Mouse (Mus musculus) lung, postnatal 0 days (tissue): ENCODE measurements at regions not wholly inside any gene's neighbourhood (a gene's known extent, or its start where the extent isn't known, plus 50 kb on each side); places are given as distances from the start of the nearest gene placed in this dataset.
A peak's percentile ranks its signal among the peaks of the same experiment; 100 is the strongest.

Source experiments
- ATAC-seq: fragments of 200-750 bp; cut with Nextera tagmentation; 2 replicates; pipeline ENCODE4 v1.8.0; 2017; ENCODE audit warnings: moderate library complexity
- DNase-seq: peaks from one replicate; pipeline ENCODE4 v3.0.0-alpha.2; 2016; ENCODE audit warnings: low spot score
- H3K27ac ChIP-seq: fragments of 300-500 bp; sonication (generic); 2 replicates; pipeline ENCODE4 v1.5.1; 2014; ENCODE audit warnings: antibody characterized with exemption, mild to moderate bottlenecking, low read length, mixed read lengths
- H3K27me3 ChIP-seq: fragments of 300-500 bp; sonication (generic); replicated peaks from 2 replicates; pipeline ENCODE4 v1.6.1; 2014; ENCODE audit warnings: low read length, mixed read lengths; ENCODE audit not compliant: insufficient read depth
- H3K36me3 ChIP-seq: fragments of 300-500 bp; sonication (generic); 2 replicates; pipeline ENCODE4 v1.6.1; 2014; ENCODE audit warnings: low read length, mixed read lengths; ENCODE audit not compliant: insufficient read depth
- H3K4me1 ChIP-seq: fragments of 300-500 bp; sonication (generic); 2 replicates; pipeline ENCODE4 v1.6.1; 2014; ENCODE audit warnings: antibody characterized with exemption, low read depth, low read length, mixed read lengths; ENCODE audit not compliant: insufficient read depth
- H3K4me2 ChIP-seq: fragments of 300-500 bp; sonication (generic); replicated peaks from 2 replicates; pipeline ENCODE4 v1.6.1; 2014; ENCODE audit warnings: low read depth, mild to moderate bottlenecking, low read length, moderate library complexity, mixed read lengths
- H3K4me3 ChIP-seq: fragments of 300-500 bp; sonication (generic); 2 replicates; pipeline ENCODE4 v1.5.1; 2014; ENCODE audit warnings: low read depth, low read length
- H3K9ac ChIP-seq: fragments of 300-500 bp; sonication (generic); replicated peaks from 2 replicates; pipeline ENCODE4 v1.6.1; 2014; ENCODE audit warnings: low read depth, mild to moderate bottlenecking
- H3K9me3 ChIP-seq: fragments of 300-500 bp; sonication (generic); 2 replicates; pipeline ENCODE4 v1.6.1; 2016; ENCODE audit warnings: low read length, mixed read lengths
- CTCF ChIP-seq: IDR thresholded peaks from 2 replicates; pipeline ENCODE4 v1.5.1; 2016; ENCODE audit warnings: antibody characterized with exemption, mild to moderate bottlenecking
- EP300 ChIP-seq: IDR thresholded peaks from 2 replicates; pipeline ENCODE4 v1.6.1; 2016; ENCODE audit warnings: antibody characterized with exemption, mild to moderate bottlenecking, control low read depth
- WGBS: fragments of 180-500 bp; shearing (Covaris S2); extraction: QIAGEN DNeasy Blood & Tissue Kit; methylation state at CpG from one replicate; pipeline ENCODE4 v1.1.7; 2014; 5-methylcytosine and 5-hydroxymethylcytosine counted together

DNA sequence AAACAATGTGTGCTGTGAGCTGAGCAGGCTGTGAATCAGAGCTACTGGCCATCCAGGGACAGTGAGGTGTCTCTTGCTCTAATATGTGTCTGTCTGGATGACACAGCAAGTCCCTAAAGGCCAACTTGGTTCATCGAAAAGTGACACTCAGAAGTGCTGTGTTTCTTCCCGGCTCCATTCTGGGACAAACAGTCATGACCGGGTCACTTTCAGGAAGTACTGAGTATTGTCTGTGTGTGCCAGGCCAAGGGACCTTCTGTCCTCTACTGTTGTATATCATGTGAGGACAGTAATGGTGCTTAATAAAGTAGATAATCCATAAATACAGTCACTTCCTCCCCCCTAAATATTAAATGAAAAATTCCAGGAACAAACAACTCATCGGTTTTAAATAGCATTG, 87.2 kb upstream of the Cd93 start:
- peak; percentile 75 for ATAC-seq
- H3K9me3 ChIP-seq: no peaks in the 10 kb centered on the region
- H3K27me3 ChIP-seq: no peaks in the 10 kb centered on the region
- no peak overlapping the region for H3K4me3 ChIP-seq
- H3K4me1 ChIP-seq: peaks cover 7% of the 10 kb centered on the region; the same call in 1 of the 2 replicates
- no peaks in the 10 kb centered on the region for H3K36me3 ChIP-seq
- no peak overlapping the region for H3K9ac ChIP-seq
- H3K27ac ChIP-seq: no peak overlapping the region
- WGBS: 39% methylated on average over 4 of the region's 4 CpGs
- DNase-seq: peak; percentile 74
- TF ChIP-seq EP300 (peak; percentile 98), CTCF (no peak)
- no peak overlapping the region for H3K4me2 ChIP-seq

DNA sequence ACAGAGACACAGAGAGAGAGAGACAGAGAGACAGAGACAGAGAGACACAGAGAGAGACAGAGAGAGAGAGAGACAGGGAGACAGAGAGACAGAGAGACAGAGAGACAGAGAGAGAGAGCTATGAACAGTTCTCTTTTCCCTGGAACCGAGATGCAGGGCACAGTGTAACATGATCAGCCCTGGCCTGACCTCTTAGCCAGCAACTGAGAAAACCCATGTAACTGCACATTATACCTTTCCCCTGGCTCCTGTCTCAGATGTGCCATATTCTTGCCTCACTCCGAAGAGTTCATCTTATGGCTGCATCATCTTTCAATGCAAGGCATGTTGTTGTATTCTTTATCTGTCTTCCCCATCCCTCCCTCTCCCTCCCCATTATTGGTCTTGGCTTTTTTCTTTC, 86.5 kb upstream of the Cd93 start:
- Histone ChIP-seq H3K9me3 (no peaks in the 10 kb centered on the region), H3K4me3 (no peak overlapping the region), H3K4me1 (peaks cover 7% of the 10 kb centered on the region; the same call in 1 of the 2 replicates), H3K9ac (no peak overlapping the region), H3K27ac (no peak overlapping the region), H3K4me2 (no peak overlapping the region), H3K27me3 (no peaks in the 10 kb centered on the region), H3K36me3 (no peaks in the 10 kb centered on the region)
- DNase-seq (no peak), ATAC-seq (no peak)
- no peak for TF ChIP-seq CTCF
- TF ChIP-seq EP300: no peak
- 29% methylated on average over 2 of the region's 2 CpGs for WGBS

DNA sequence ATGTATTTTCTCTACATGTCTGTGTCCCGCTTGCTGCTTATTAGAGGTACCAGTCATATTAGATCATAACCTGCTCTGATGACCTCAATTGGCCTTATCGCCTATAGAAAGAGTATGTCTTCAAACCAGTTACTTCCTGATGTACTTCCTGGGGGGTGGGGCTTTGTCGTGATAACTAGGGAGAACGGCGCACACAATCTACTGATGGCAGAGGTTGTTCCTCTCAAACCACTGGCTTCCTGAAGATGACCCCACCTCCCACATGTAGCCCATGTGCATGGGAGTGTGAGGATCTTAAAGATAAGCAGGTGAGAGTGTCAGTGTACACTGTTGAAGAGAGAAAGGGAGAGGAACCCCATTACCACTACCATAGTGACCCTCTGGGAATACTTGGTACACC, 84.4 kb upstream of the Cd93 start:
- no peak for ATAC-seq
- no peaks in the 10 kb centered on the region for H3K27me3 ChIP-seq
- no peaks in the 10 kb centered on the region for H3K36me3 ChIP-seq
- no peak for DNase-seq
- WGBS: 81% methylated on average over 5 of the region's 5 CpGs
- H3K9me3 ChIP-seq: no peaks in the 10 kb centered on the region
- no peak overlapping the region for H3K27ac ChIP-seq
- TF ChIP-seq EP300 (no peak), CTCF (no peak)
- peaks cover 7% of the 10 kb centered on the region; the same call in 1 of the 2 replicates for H3K4me1 ChIP-seq
- H3K9ac ChIP-seq: no peak overlapping the region
- H3K4me2 ChIP-seq: no peak overlapping the region
- H3K4me3 ChIP-seq: no peak overlapping the region

DNA sequence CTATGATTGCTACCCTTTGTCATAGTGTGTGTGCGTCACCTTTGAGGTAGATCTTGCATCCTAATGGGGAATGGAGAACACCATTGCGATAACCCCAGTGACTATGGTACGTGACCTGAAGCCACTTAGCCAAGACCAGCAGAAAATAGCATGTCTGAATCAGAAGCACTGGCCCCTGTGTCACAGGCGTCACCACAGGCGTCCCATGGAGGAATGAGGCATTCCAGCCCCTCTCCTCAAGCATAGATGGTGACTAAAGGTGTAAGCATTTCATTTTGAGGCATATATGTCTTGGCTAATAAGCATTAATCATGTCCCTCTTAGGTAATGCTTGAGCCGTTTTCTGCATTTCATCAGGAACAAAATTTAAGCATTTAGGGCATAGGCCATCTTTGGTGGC, 82.1 kb upstream of the Cd93 start:
- WGBS: 91% methylated on average over 6 of the region's 6 CpGs

DNA sequence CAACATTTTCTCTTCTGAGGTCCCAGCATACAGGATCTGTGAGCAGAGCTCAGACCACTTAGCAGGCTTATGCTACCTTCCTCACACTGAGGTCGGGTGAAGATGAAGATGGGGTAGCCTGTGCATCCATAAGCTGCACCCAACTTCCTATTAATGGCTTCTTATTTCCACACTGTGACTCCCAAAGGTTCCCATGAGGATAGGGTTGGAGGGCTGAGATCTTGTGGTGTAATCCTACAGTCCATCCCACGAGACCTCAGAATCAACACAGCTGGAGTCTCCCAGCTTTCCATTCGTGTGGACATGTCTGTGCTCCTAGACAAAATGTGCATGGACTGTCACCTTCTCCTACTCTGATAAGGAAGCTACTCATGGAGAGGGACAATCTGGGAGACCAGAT, 80.0 kb upstream of the Cd93 start:
- Histone ChIP-seq H3K36me3 (no peaks in the 10 kb centered on the region), H3K4me3 (no peak overlapping the region), H3K27ac (no peak overlapping the region), H3K4me1 (peaks cover 9% of the 10 kb centered on the region; the same call in 1 of the 2 replicates), H3K9ac (no peak overlapping the region), H3K4me2 (no peak overlapping the region), H3K27me3 (no peaks in the 10 kb centered on the region), H3K9me3 (no peaks in the 10 kb centered on the region)
- ATAC-seq: no peak
- no peak for DNase-seq
- TF ChIP-seq EP300: no peak
- no peak for TF ChIP-seq CTCF
- 61% methylated on average over 3 of the region's 3 CpGs for whole genome bisulfite sequencing

More for the DNA sequence above, 82.1 kb upstream of the Cd93 start:
- Histone ChIP-seq H3K4me3 (no peak overlapping the region), H3K27ac (no peak overlapping the region), H3K4me2 (no peak overlapping the region), H3K4me1 (peaks cover 4% of the 10 kb centered on the region; the same call in 1 of the 2 replicates), H3K27me3 (no peaks in the 10 kb centered on the region), H3K9ac (no peak overlapping the region), H3K9me3 (no peaks in the 10 kb centered on the region), H3K36me3 (no peaks in the 10 kb centered on the region)
- TF ChIP-seq CTCF (no peak), EP300 (no peak)
- no peak for ATAC-seq
- no peak for DNase-seq

DNA sequence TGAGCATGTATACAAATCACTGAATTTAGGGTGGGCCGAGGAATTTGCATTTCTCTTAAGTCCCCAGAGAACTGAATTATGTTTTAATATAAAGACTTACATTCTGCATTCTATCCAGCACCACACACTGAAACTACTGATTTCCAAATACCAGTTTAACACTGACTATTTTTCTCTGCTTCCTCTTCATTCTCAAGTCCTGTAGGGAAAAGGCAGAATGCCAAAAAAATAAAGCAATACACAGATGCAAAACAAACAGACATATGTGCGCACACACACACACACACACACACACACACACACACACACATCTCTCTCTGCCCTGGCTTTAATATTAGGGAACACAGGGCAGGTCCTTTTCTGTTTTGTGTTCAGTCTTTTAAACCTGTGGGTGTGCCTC, 79.6 kb upstream of the Cd93 start:
- DNase-seq: peak; percentile 82
- 0 out of 2 replicates have a peak, but pooled peaks have one; percentile 38 for TF ChIP-seq EP300
- TF ChIP-seq CTCF: no peak
- Histone ChIP-seq H3K4me1 (peaks cover 9% of the 10 kb centered on the region; the same call in 1 of the 2 replicates), H3K9ac (no peak overlapping the region), H3K27ac (0 out of 2 replicates have a peak overlapping the region, but pooled peaks have one; percentile 51), H3K4me3 (no peak overlapping the region), H3K9me3 (no peaks in the 10 kb centered on the region), H3K4me2 (no peak overlapping the region), H3K36me3 (no peaks in the 10 kb centered on the region), H3K27me3 (no peaks in the 10 kb centered on the region)
- peak; percentile 25; the same call in 1 of the 2 replicates for ATAC-seq
- WGBS: 52% methylated on average over 2 of the region's 2 CpGs
